Mouse (Mus musculus) heart, embryonic 13.5 days (tissue): ENCODE results near the gene Apoc4. TPM values are rescaled to one million over a fixed set of nuclear protein-coding genes. Genes with fewer than 3 reads are reported as not detected.

Experiments used
- polyA plus RNA-seq: library from polyadenylated mRNA; unstranded; fragments of >200 nt; fragmentation: Nextera tagmentation; extraction: Ambion mirVana; gene quantifications from 2 replicates; pipeline ENCODE4 v1.2.1, GENCODE M21; 2015

The Apoc4 gene
- polyA plus RNA-seq, 1 experiment from 2014 or later = 0.84 TPM

Other genes with a start within 250 kb of the Apoc4 start
- gene Mark4, start 222.7 kb downstream of the Apoc4 start, polyA plus RNA-seq = 6.5 and 7.5 TPM in 2 replicates
- 1.1 and 1.2 TPM in 2 replicates for gene Exoc3l2, start 218.1 kb downstream of the Apoc4 start, polyA plus RNA-seq
- 1.5 TPM in 2 replicates for gene Bloc1s3, start 173.1 kb downstream of the Apoc4 start, polyA plus RNA-seq
- 71.4 and 77.4 TPM in 2 replicates for gene Trappc6a, start 173.1 kb downstream of the Apoc4 start, polyA plus RNA-seq
- gene Nkpd1, start 163.6 kb downstream of the Apoc4 start, polyA plus RNA-seq = 0.06 TPM in 1 of 2 replicates, not detected in the other
- gene Ppp1r37, start 118.4 kb downstream of the Apoc4 start, polyA plus RNA-seq = 15.0 and 17.2 TPM in 2 replicates
- gene Zfp296, start 104.2 kb downstream of the Apoc4 start, polyA plus RNA-seq = 0.12 and 0.32 TPM in 2 replicates
- 114 and 134 TPM in 2 replicates for gene Gemin7, start 103.9 kb downstream of the Apoc4 start, polyA plus RNA-seq
- gene Clasrp, start 77.0 kb downstream of the Apoc4 start, polyA plus RNA-seq = 30.8 and 31.8 TPM in 2 replicates
- gene Relb, start 52.0 kb downstream of the Apoc4 start, polyA plus RNA-seq = 5.6 and 6.2 TPM in 2 replicates
- 74.5 and 74.6 TPM in 2 replicates for gene Clptm1, start 16.4 kb downstream of the Apoc4 start, polyA plus RNA-seq
- 3.6 and 22.3 TPM in 2 replicates for gene Apoc2, start 3.5 kb downstream of the Apoc4 start, polyA plus RNA-seq
- 2.9 TPM in 1 of 2 replicates, not detected in the other for gene Gm44805, start 56 bp downstream of the Apoc4 start, polyA plus RNA-seq
- 8.8 and 13.9 TPM in 2 replicates for gene Apoc1, start 11.2 kb upstream of the Apoc4 start, polyA plus RNA-seq
- gene Apoe, start 17.7 kb upstream of the Apoc4 start, polyA plus RNA-seq = 480 and 561 TPM in 2 replicates
- 128 and 146 TPM in 2 replicates for gene Tomm40, start 34.0 kb upstream of the Apoc4 start, polyA plus RNA-seq
- gene Nectin2, start 69.0 kb upstream of the Apoc4 start, polyA plus RNA-seq = 89.3 and 89.4 TPM in 2 replicates
- gene Bcam, start 89.5 kb upstream of the Apoc4 start, polyA plus RNA-seq = 223 and 250 TPM in 2 replicates
- 0.59 and 0.68 TPM in 2 replicates for gene Cblc, start 115.3 kb upstream of the Apoc4 start, polyA plus RNA-seq
- gene Bcl3, start 141.3 kb upstream of the Apoc4 start, polyA plus RNA-seq = 1.5 and 1.9 TPM in 2 replicates
- not detected in 2 replicates for gene Gm19345, start 170.5 kb upstream of the Apoc4 start, polyA plus RNA-seq
- 0.13 TPM in 1 of 2 replicates, not detected in the other for gene Ceacam16, start 179.8 kb upstream of the Apoc4 start, polyA plus RNA-seq
- not detected in 2 replicates for gene Ceacam19, start 206.5 kb upstream of the Apoc4 start, polyA plus RNA-seq
- 15.7 TPM in 2 replicates for gene Pvr, start 239.7 kb upstream of the Apoc4 start, polyA plus RNA-seq